ENCODE assay signal across 8 mouse cellular contexts in genomic region chr11:116222740-116223059, GRCm38 (mm10). TPM values are rescaled to one million over a fixed set of nuclear protein-coding genes. Genes with fewer than 3 reads are reported as not detected.
DNase-seq lines count a peak whose midpoint lies in the region; ATAC-seq and TF ChIP-seq lines count a peak whose summit lies in the region.
"Had no signal": no experiment of that assay in that cellular context is flagged by ENCODE, and none has a peak within 500 bp of the region (broad histone marks: within the 10 kb centered on the region; RNA-seq: fewer than 3 reads in every experiment).

No protein-coding gene starts in this region.

- no peak for ATAC-seq in lung, embryonic 16.5 days (ENCODE audit: low read depth)
- ATAC-seq in forebrain, postnatal 0 days: no peak
- no peak for ATAC-seq in liver, embryonic 12.5 days
- no peak for ATAC-seq in stomach, postnatal 0 days (ENCODE audit: low FRiP score, low TSS enrichment)
- ATAC-seq: inflammation-experienced regulatory T-cells, adult 6 months had no signal

- no peak for TF ChIP-seq EP300 in stomach, postnatal 0 days (optimal IDR thresholded peaks at IDR 0.05)

- WGBS in lung, embryonic 16.5 days: 18% methylated on average over 23 of the region's 23 CpGs
- WGBS in forebrain, postnatal 0 days: 22% methylated on average over 23 of the region's 23 CpGs
- WGBS in liver, embryonic 12.5 days (ENCODE audit: insufficient replicate concordance): 12% methylated on average over 23 of the region's 23 CpGs
- 43% methylated on average over 23 of the region's 23 CpGs for WGBS in stomach, postnatal 0 days

- peak overlapping the region; percentile 39 for H3K9ac ChIP-seq in lung, embryonic 16.5 days (ENCODE audit: low read length)
- H3K9ac ChIP-seq in forebrain, postnatal 0 days: peak overlapping the region; percentile 14; the same call in 1 of the 2 replicates
- H3K9ac ChIP-seq in liver, embryonic 12.5 days: no peak overlapping the region
- H3K9ac ChIP-seq in stomach, postnatal 0 days (ENCODE audit: low read length): peak overlapping the region; percentile 43; the same call in 1 of the 2 replicates

- peak overlapping the region; percentile 59 for H3K4me2 ChIP-seq in lung, embryonic 16.5 days (ENCODE audit: low read depth, low read length)
- peak overlapping the region; percentile 40 for H3K4me2 ChIP-seq in forebrain, postnatal 0 days (ENCODE audit: low read depth)
- H3K4me2 ChIP-seq in liver, embryonic 12.5 days: peak overlapping the region; percentile 49
- peak overlapping the region; percentile 57 for H3K4me2 ChIP-seq in stomach, postnatal 0 days (replicated peaks; ENCODE audit: low read depth)

- H3K27ac ChIP-seq in lung, embryonic 16.5 days (ENCODE audit: low read length): no peak overlapping the region
- H3K27ac ChIP-seq in forebrain, postnatal 0 days (ENCODE audit: low read depth, low read length): no peak overlapping the region
- no peak overlapping the region for H3K27ac ChIP-seq in liver, embryonic 12.5 days
- 0 out of 2 replicates have a peak overlapping the region, but pooled peaks have one; percentile 13 for H3K27ac ChIP-seq in stomach, postnatal 0 days (replicated peaks)

- peaks cover 22% of the 10 kb centered on the region for H3K4me1 ChIP-seq in lung, embryonic 16.5 days (replicated peaks; ENCODE audit: control insufficient read depth, insufficient read depth, low read length)
- H3K4me1 ChIP-seq in forebrain, postnatal 0 days (ENCODE audit: insufficient read depth): no peaks in the 10 kb centered on the region
- H3K4me1 ChIP-seq in liver, embryonic 12.5 days: peaks cover 19% of the 10 kb centered on the region
- peaks cover 12% of the 10 kb centered on the region; the same call in 1 of the 2 replicates for H3K4me1 ChIP-seq in stomach, postnatal 0 days (replicated peaks; ENCODE audit: control insufficient read depth, insufficient read depth)

- H3K9me3 ChIP-seq in lung, embryonic 16.5 days (ENCODE audit: control insufficient read depth, low read length): peaks cover 2% of the 10 kb centered on the region; the same call in 1 of the 2 replicates
- H3K9me3 ChIP-seq in forebrain, postnatal 0 days (ENCODE audit: low read length): 0 out of 2 replicates have a peak, but pooled peaks cover 5% of the 10 kb centered on the region
- H3K9me3 ChIP-seq in liver, embryonic 12.5 days (replicated peaks): no peaks in the 10 kb centered on the region
- H3K9me3 ChIP-seq in stomach, postnatal 0 days (ENCODE audit: control insufficient read depth, low read length): no peaks in the 10 kb centered on the region

- peaks cover 7% of the 10 kb centered on the region; the same call in 1 of the 2 replicates for H3K36me3 ChIP-seq in lung, embryonic 16.5 days (ENCODE audit: control insufficient read depth, insufficient read depth, low read length)
- no peaks in the 10 kb centered on the region; the same call in 1 of the 2 replicates for H3K36me3 ChIP-seq in forebrain, postnatal 0 days (ENCODE audit: insufficient read depth)
- no peaks in the 10 kb centered on the region for H3K36me3 ChIP-seq in liver, embryonic 12.5 days
- H3K36me3 ChIP-seq in stomach, postnatal 0 days (ENCODE audit: control insufficient read depth, insufficient read depth, low read length): no peaks in the 10 kb centered on the region

- peak overlapping the region; percentile 35 for H3K4me3 ChIP-seq in lung, embryonic 16.5 days (ENCODE audit: low read length)
- peak overlapping the region; percentile 18; the same call in 1 of the 2 replicates for H3K4me3 ChIP-seq in forebrain, postnatal 0 days (ENCODE audit: low read depth, low read length)
- peak overlapping the region; percentile 29; the same call in 1 of the 2 replicates for H3K4me3 ChIP-seq in liver, embryonic 12.5 days
- peak overlapping the region; percentile 29 for H3K4me3 ChIP-seq in stomach, postnatal 0 days (ENCODE audit: low read depth, low read length)

- peaks cover 23% of the 10 kb centered on the region for H3K27me3 ChIP-seq in lung, embryonic 16.5 days (ENCODE audit: control insufficient read depth, insufficient read depth, low read depth, low read length)
- peaks cover 26% of the 10 kb centered on the region for H3K27me3 ChIP-seq in forebrain, postnatal 0 days (ENCODE audit: insufficient read depth, low read length)
- H3K27me3 ChIP-seq in liver, embryonic 12.5 days (replicated peaks): peaks cover 61% of the 10 kb centered on the region
- no peaks in the 10 kb centered on the region for H3K27me3 ChIP-seq in stomach, postnatal 0 days (ENCODE audit: control insufficient read depth, insufficient read depth, low read length)

- DNase-seq in lung, adult 18-20 months: no peak
- no peak for DNase-seq in forebrain, postnatal 0 days
- no peak for DNase-seq in stomach, postnatal 0 days (ENCODE audit: low spot score)
- no peak for DNase-seq in layer of hippocampus, postnatal 36 days
- no peak for DNase-seq in thymus, postnatal 36 days

- TF ChIP-seq CTCF in forebrain, postnatal 0 days (IDR thresholded peaks at IDR 0.05; ENCODE audit: low read depth): no peak
- no peak for TF ChIP-seq CTCF in stomach, postnatal 0 days (IDR thresholded peaks at IDR 0.05; ENCODE audit: low read depth)

RNA-seq across cellular contexts. Expression of gene Evpl, which starts 15.2 kb away (rescaled TPM):
- 4.4 and 4.7 TPM in 2 replicates for polyA plus RNA-seq in lung, embryonic 16.5 days (2015; fragmentation: Nextera tagmentation; extraction: Ambion mirVana)
- 1.5 and 2.3 TPM in 2 replicates for total RNA-seq in forebrain, postnatal 0 days (2014; rRNA removed)
- polyA plus RNA-seq in forebrain, postnatal 0 days (2015; fragmentation: Nextera tagmentation; extraction: Ambion mirVana): 0.49 and 1.1 TPM in 2 replicates
- 0.30 and 0.31 TPM in 2 replicates for polyA plus RNA-seq in liver, embryonic 12.5 days (2016; fragmentation: Nextera tagmentation; extraction: Ambion mirVana)
- polyA plus RNA-seq in stomach, postnatal 0 days (2015; fragmentation: Nextera tagmentation; extraction: Ambion mirVana): 26.5 and 30.1 TPM in 2 replicates
- total RNA-seq in layer of hippocampus, postnatal 36 days (2021): under 1 TPM; 0.25 to 0.85 TPM
- polyA plus RNA-seq: inflammation-experienced regulatory T-cells, adult 6 months had no signal

RNA-seq across cellular contexts. Expression of gene Acox1, which starts 23.9 kb away (rescaled TPM):
- polyA plus RNA-seq in lung, embryonic 16.5 days (2015; fragmentation: Nextera tagmentation; extraction: Ambion mirVana): 23.6 and 24.3 TPM in 2 replicates
- total RNA-seq in forebrain, postnatal 0 days (2014; rRNA removed): 89.4 and 108 TPM in 2 replicates
- 43.8 and 58.2 TPM in 2 replicates for polyA plus RNA-seq in forebrain, postnatal 0 days (2015; fragmentation: Nextera tagmentation; extraction: Ambion mirVana)
- polyA plus RNA-seq in liver, embryonic 12.5 days (2016; fragmentation: Nextera tagmentation; extraction: Ambion mirVana): 15.3 and 19.7 TPM in 2 replicates
- 207 and 211 TPM in 2 replicates for polyA plus RNA-seq in stomach, postnatal 0 days (2015; fragmentation: Nextera tagmentation; extraction: Ambion mirVana)
- 100 to 1,000 TPM; 119 to 126 TPM for total RNA-seq in layer of hippocampus, postnatal 36 days (2021)

RNA-seq across cellular contexts. Expression of gene Ten1, which starts 24.0 kb away (rescaled TPM):
- 74.9 and 87.3 TPM in 2 replicates for polyA plus RNA-seq in lung, embryonic 16.5 days (2015; fragmentation: Nextera tagmentation; extraction: Ambion mirVana)
- 62.8 and 65.6 TPM in 2 replicates for total RNA-seq in forebrain, postnatal 0 days (2014; rRNA removed)
- 92.8 and 104 TPM in 2 replicates for polyA plus RNA-seq in forebrain, postnatal 0 days (2015; fragmentation: Nextera tagmentation; extraction: Ambion mirVana)
- 43.4 and 44.0 TPM in 2 replicates for polyA plus RNA-seq in liver, embryonic 12.5 days (2016; fragmentation: Nextera tagmentation; extraction: Ambion mirVana)
- 51.9 and 52.6 TPM in 2 replicates for polyA plus RNA-seq in stomach, postnatal 0 days (2015; fragmentation: Nextera tagmentation; extraction: Ambion mirVana)
- total RNA-seq in layer of hippocampus, postnatal 36 days (2021): 10 to 100 TPM; 36.1 to 45.4 TPM

RNA-seq across cellular contexts. Expression of gene Srp68, which starts 51.3 kb away (rescaled TPM):
- 75.3 and 79.2 TPM in 2 replicates for polyA plus RNA-seq in lung, embryonic 16.5 days (2015; fragmentation: Nextera tagmentation; extraction: Ambion mirVana)
- total RNA-seq in forebrain, postnatal 0 days (2014; rRNA removed): 18.5 and 24.5 TPM in 2 replicates
- polyA plus RNA-seq in forebrain, postnatal 0 days (2015; fragmentation: Nextera tagmentation; extraction: Ambion mirVana): 42.4 and 51.3 TPM in 2 replicates
- 66.4 and 66.8 TPM in 2 replicates for polyA plus RNA-seq in liver, embryonic 12.5 days (2016; fragmentation: Nextera tagmentation; extraction: Ambion mirVana)
- polyA plus RNA-seq in stomach, postnatal 0 days (2015; fragmentation: Nextera tagmentation; extraction: Ambion mirVana): 52.6 and 53.0 TPM in 2 replicates
- total RNA-seq in layer of hippocampus, postnatal 36 days (2021): 10 to 100 TPM; 60.7 to 66.0 TPM

RNA-seq across cellular contexts. Expression of gene Fbf1, which starts 54.7 kb away (rescaled TPM):
- 36.1 and 37.3 TPM in 2 replicates for polyA plus RNA-seq in lung, embryonic 16.5 days (2015; fragmentation: Nextera tagmentation; extraction: Ambion mirVana)
- 97.9 and 108 TPM in 2 replicates for total RNA-seq in forebrain, postnatal 0 days (2014; rRNA removed)
- 23.2 and 38.2 TPM in 2 replicates for polyA plus RNA-seq in forebrain, postnatal 0 days (2015; fragmentation: Nextera tagmentation; extraction: Ambion mirVana)
- polyA plus RNA-seq in liver, embryonic 12.5 days (2016; fragmentation: Nextera tagmentation; extraction: Ambion mirVana): 14.3 and 15.0 TPM in 2 replicates
- 8.0 and 8.8 TPM in 2 replicates for polyA plus RNA-seq in stomach, postnatal 0 days (2015; fragmentation: Nextera tagmentation; extraction: Ambion mirVana)
- 10 to 100 TPM; 80.9 to 95.6 TPM for total RNA-seq in layer of hippocampus, postnatal 36 days (2021)
